Mouse (Mus musculus) R1 (cell line): ENCODE results near the gene Ankrd61.
A peak's percentile ranks its signal among the peaks of the same experiment; 100 is the strongest.

Source experiments
- DNase-seq: peaks from one replicate; pipeline ENCODE4 v3.0.0-alpha.2; 2018; ENCODE audit warnings: low read depth, low spot score

Gene Ankrd61

GRCm38 (mm10) chr5:143897635-143898330 lies at the start of gene Ankrd61:
Gene Ankrd61 (minus strand): TSS chr5:143897685.
- peak; percentile 55 for DNase-seq

DNA sequence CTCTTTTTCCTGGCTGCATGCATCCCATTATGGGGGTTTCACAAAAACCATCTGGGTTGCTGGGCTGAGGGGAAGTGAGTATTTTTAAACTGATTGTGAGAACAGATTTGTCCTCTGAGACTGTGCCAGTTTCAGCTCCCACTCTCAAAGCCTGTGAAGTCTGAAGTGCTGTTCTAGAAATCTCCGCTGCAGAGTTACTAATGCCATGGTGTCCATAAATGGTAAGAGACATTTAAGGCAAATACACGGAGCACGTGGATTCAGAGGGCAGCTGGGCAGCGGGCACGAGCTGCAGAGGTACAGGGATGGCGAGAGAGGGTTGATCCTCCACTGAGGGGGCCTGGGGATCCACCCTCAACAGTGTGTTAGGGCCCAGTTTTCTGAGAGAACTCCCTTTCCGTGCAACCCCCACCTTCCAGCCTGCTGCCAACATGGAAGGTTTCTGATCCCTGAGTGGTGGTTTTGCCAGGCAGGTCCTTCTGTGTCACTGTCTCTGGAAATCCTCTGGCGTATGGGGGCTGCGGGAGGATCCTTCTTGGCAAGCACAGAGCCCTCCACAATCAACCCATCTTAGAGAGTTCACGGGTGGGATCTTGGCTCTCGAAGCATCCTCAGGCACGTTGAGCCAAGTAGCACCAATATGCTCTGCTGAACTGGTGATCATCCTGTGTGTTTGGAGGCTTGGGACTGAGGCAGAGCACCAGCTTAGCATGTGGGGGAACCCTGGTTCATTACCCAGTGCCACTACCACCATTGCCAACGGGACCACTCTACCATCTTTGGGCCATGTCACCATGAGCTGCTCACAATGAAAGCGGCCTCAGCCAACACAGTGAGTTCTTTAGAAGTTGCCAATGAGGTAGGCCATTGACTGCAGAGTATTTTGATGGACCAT lies 46.0 kb upstream of the Ankrd61 start:
- no peak for DNase-seq

GRCm38 (mm10) chr5:143941588-143941987 lies 44.1 kb upstream of the Ankrd61 start:
- peak; percentile 28 for DNase-seq

- DNase-seq: no peak
These were observed 38.7 kb upstream of the Ankrd61 start for GRCm38 (mm10) chr5:143936156-143936555.

DNA sequence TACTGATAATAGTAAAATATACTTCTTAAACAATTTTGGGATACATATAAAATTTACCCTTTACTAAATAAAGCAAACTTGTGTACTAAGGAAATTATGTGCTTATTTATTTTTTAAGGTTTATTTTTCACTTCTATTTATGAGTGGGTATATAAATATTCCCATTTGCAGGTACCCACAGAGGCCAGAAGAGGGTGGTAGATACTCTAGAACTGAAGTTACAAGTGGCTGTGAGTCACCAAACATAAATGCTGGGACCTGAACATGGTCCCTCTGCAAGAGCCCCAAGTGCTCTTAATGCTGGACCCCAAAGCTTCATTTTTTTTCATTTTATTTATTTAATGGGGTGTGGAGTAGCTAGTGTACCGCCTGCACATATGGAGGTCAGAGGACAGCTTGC lies 36.4 kb upstream of the Ankrd61 start:
- no peak for DNase-seq

DNA sequence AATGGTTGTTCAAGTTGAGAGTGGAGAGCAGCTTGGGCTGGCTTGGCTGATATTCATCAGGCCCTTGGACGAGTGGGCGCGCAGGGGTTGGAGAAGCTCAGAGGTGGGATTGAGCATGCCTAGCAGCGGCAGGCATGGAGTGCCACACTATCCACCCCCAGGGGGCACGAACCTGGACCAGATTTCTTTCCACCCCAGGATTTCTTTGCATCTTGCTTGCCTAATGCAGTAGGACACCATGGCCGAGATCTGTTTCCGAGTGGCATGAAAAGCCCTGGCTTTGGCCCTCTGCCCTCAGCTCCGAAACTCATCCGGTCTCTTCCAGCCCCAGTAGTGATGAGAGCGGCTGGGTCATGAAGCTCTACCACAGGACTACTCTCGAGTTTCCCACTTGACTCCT lies 35.9 kb upstream of the Ankrd61 start:
- no peak for DNase-seq

GRCm38 (mm10) chr5:143932831-143933230 lies 35.3 kb upstream of the Ankrd61 start, which contains the start of gene Rsph10b:
Gene Rsph10b (plus strand): TSS chr5:143933035.
- DNase-seq: peak; percentile 75

GRCm38 (mm10) chr5:143931863-143932580 lies 34.5 kb upstream of the Ankrd61 start:
- DNase-seq: no peak

DNA sequence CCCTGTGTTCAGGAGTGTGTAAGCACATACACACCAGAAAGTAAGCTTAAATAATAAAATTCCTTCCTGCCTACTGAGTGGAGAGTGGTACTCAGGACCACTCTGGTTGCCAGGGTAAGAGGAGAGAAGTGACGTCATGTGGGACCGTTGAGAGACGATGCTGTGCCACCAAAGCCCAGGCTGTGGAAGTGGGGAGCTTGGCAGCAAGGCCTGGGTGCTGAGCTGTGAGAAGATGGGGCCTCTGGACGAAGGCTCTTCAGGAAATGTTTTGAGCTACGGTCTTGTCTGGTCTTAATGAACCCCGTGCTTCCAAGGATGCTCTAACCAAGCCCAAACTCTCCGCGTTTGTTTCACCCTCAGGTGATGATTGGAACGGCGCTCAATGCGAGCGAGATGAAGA lies 33.2 kb upstream of the Ankrd61 start:
- DNase-seq: no peak

- no peak for DNase-seq
These were observed 31.8 kb upstream of the Ankrd61 start for GRCm38 (mm10) chr5:143929291-143929690.

- DNase-seq: no peak
These were observed 30.4 kb upstream of the Ankrd61 start, which contains the start of gene Gm42421 for GRCm38 (mm10) chr5:143927875-143928274. Gene Gm42421 (plus strand): TSS chr5:143928175.

DNA sequence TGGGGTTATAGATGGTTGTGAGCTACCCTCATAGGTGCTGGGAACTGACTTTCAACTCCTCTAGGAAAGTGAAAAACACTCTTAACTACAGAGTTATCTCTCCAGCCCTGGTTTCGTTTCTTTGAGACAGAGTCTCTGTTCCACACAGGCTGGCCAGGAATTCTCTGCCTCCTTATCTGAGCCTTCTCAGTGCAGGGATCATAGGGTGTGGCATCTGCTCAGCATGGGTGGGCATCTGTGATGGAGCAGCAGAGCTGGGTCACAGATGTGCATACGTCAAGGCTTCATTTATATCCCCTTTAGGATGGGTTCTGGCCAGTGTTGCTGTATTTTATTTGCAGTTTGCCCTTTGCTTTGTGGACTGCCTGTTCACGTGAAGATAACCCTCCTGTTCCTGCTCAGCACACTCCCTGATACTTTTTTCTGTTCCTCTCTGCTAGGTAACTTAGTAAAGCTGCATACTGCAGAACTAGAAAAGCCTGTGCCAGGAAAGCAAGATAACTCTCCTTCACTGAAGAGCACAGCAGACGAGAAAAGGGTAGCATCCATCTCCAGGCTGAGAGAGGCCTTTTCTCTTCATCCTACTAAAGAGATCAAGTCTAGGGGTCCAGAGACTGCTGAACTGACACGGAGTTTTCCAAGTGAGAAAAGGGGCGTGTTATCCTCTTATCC lies 27.4 kb upstream of the Ankrd61 start:
- DNase-seq: no peak

- no peak for DNase-seq
These were observed 20.6 kb upstream of the Ankrd61 start for GRCm38 (mm10) chr5:143918120-143918519.

DNA sequence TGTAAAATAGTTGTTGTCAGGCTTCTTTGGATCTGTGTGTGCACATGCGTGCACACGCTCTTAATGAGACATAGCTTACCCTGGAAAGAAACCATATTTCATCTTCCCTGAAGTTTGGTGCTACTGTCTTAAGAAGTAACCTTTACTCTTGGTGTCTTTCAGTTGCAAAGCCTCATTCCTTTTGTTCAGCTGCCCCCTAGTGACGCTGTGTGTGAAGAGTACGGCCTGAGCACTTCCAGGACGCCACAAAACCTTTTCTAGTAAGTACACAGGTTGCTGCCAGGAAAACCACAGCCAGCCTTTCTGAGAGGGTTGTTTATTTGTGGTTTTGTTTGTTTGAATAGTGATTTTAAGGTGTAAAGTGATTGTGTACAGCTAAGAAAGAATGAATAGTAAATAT lies 19.9 kb upstream of the Ankrd61 start:
- DNase-seq: peak; percentile 77

DNA sequence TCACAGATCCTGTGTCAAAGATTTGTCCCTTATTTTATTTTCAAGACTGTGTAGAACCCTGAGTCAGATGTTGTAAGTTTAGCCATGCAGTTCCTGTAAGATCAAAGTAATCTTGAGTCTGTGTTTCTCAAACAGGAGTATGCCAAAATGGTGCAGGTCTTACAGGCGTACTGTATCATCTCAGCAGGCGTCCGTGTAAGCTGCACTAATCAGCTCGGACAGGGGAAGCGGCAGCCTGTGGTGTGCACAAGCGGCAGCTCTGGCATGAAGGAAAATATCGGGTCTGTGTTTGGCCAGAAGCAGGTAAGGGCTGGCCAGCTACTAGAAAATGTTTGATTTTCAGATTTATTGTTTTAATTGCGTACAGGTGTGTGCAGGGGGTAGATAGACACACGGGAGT lies 18.7 kb upstream of the Ankrd61 start:
- DNase-seq: no peak

DNA sequence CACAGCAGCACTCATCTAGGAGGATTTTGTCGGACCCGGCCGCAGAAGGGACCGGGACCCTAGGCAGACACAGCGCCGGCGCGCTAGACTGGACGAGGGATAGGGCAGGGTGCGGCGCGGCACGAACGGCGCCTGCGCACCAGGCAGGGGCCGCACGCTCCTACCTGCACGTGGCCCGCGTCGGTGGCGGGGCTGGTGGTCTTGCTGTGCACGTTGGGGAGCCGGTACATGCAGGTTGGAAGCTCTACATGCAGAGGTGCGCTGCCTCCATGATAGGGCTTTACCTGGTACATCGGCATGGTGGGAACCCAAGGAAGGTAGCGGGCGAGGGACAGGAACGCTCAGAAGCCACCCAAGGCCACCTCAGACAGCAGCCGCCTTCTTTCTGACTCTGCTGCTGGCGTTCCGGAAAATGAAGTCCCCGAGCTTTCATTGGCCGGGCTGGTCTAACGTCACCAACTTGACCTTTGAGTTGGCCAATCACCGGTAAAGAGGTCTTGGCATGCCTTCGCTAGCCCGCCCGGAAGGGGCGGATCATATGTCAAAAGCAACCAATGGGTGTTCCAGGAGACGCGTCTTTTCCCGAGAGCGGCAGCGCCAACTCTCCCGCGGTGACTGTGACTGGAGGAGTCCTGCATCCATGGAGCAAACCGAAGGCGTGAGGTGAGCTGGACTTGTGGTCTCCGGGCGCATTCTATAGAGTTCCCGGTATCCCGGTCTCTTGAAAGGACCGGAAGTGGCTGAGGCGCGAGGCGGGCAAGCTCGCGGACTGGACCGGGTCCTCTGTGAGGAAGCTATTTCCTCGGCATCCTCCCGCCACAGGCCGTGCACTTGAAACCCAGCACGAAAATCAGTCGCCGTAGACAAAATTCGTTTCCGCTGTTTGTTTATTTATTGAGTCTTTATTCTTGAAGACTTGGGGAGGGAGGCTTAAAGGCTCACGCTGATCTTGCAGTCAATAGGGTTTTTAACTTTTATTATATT lies 12.2 kb upstream of the Ankrd61 start, which contains the start of the genes Aimp2 and Pms2:
Gene Aimp2 (minus strand): TSS at position 431 of the 984 bp plus-strand sequence.
Gene Pms2 (plus strand): TSS at position 548 of the 984 bp plus-strand sequence.
- DNase-seq: peak; percentile 100

- DNase-seq: peak; percentile 40
These were observed 11.4 kb upstream of the Ankrd61 start for GRCm38 (mm10) chr5:143908926-143909325.

GRCm38 (mm10) chr5:143906429-143906828 lies 8.9 kb upstream of the Ankrd61 start:
- DNase-seq: no peak

GRCm38 (mm10) chr5:143903813-143904212 lies 6.3 kb upstream of the Ankrd61 start:
- DNase-seq: no peak

- DNase-seq: no peak
These were observed 4.6 kb upstream of the Ankrd61 start for GRCm38 (mm10) chr5:143902111-143902510.
